Mouse (Mus musculus) gastrocnemius, adult 2 months (tissue): ENCODE data around the gene Celsr2. TPM values are rescaled to one million over a fixed set of nuclear protein-coding genes. Genes with fewer than 3 reads are reported as not detected.
A peak's percentile ranks its signal among the peaks of the same experiment; 100 is the strongest.

Source experiments
- DNase-seq: peaks from one replicate; pipeline ENCODE4 v3.0.0; 2022
- H3K27ac ChIP-seq: fragments of 200-600 bp; 2 replicates; pipeline ENCODE4 v1.8.1; 2022; ENCODE audit warnings: mild to moderate bottlenecking
- H3K4me3 ChIP-seq: fragments of 200-600 bp; 2 replicates; pipeline ENCODE4 v1.8.1; 2022; ENCODE audit warnings: mild to moderate bottlenecking, moderate library complexity
- CTCF ChIP-seq: fragments of 200-600 bp; IDR thresholded peaks from 2 replicates; pipeline ENCODE4 v1.8.1; 2022; ENCODE audit warnings: antibody characterized with exemption, mild to moderate bottlenecking, moderate library complexity
- intact Hi-C: fragments of 180-260 bp; cut with DNase I; formaldehyde crosslinking; loops from one replicate; pipeline ENCODE4 v1.15.1; 2025
- total RNA-seq, 2 experiments: library from RNA; stranded (reverse); gene quantifications; 2 replicates each; pipeline ENCODE4 v1.2.3; 2021

The Celsr2 gene
- total RNA-seq, 2 experiments from 2014 or later, result 6.4 to 8.8 TPM

GRCm38 (mm10) chr3:108364270-108364995, 50.9 kb downstream of the Celsr2 start, which contains the start of gene Mybphl:
Gene Mybphl (plus strand): TSS chr3:108364911.
- Histone ChIP-seq H3K4me3 (no peak within 1 kb of the TSS), H3K27ac (peak within 1 kb of the TSS; percentile 28; the same call in 1 of the 2 replicates)
- TF ChIP-seq CTCF, result no peak
- peak; percentile 22 for DNase-seq
- intact Hi-C loops, result no loop called here

GRCm38 (mm10) chr3:108363626-108364025, 51.7 kb downstream of the Celsr2 start:
- Histone ChIP-seq H3K27ac (no peak overlapping the region; the same call in 1 of the 2 replicates), H3K4me3 (no peak overlapping the region)
- intact Hi-C loops, result no loop called here
- peak; percentile 59 for DNase-seq
- TF ChIP-seq CTCF, result no peak

DNA sequence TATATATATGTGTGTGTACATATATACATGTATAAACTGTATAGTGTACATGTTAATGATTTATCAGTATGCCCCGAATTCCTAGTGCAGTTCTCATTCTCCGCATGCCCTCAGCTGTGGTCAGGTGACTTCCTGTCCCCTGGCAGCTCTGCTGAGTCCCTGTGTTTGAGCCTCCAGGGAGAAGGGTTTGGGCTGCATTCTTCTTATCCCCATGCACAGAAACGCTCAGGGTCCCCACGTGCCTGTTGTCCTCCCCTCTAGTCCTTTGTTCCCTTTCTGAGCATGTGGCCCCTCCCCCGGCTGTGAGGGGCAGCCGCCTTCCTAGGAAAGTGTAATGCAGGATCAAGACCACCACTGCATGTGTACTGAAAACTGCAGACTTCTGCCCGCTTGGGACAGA, 54.5 kb downstream of the Celsr2 start:
- no peak for TF ChIP-seq CTCF

GRCm38 (mm10) chr3:108358445-108358844, 56.9 kb downstream of the Celsr2 start:
- TF ChIP-seq CTCF, result no peak
- intact Hi-C loops, result no loop called here
- DNase-seq, result no peak
- Histone ChIP-seq H3K4me3 (no peak overlapping the region), H3K27ac (no peak overlapping the region)

More for the DNA sequence above, 54.5 kb downstream of the Celsr2 start:
- no peak overlapping the region for H3K27ac ChIP-seq
- DNase-seq, result no peak
- no peak overlapping the region for H3K4me3 ChIP-seq
- intact Hi-C loops, result no loop called here

- DNase-seq, result no peak
- H3K4me3 ChIP-seq, result no peak overlapping the region
- H3K27ac ChIP-seq, result no peak overlapping the region
- TF ChIP-seq CTCF, result no peak
- intact Hi-C loops, result no loop called here
Observed at GRCm38 (mm10) chr3:108357051-108357450, 58.3 kb downstream of the Celsr2 start.

DNA sequence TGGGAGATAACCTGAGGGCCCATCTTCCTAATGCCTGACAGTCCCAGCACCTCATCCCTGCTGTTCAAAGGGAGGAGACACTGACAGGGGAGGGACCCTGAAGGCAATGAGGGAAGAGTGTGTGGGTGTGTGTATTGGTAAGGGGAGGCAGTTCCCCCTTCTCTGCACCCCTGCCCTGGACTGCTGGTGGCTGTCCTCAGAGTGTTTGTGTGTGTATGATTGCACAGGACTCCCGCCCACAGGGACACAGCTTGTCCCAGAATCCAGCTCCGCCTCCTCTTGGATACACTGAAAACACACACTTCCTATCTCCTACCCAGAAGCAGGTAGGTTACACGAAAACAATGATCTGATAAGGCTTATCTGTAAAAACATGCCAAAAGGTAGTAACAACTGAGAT, 60.1 kb downstream of the Celsr2 start:
- H3K4me3 ChIP-seq, result no peak overlapping the region
- no peak for DNase-seq
- intact Hi-C loops, result no loop called here
- no peak overlapping the region for H3K27ac ChIP-seq
- no peak for TF ChIP-seq CTCF

- Histone ChIP-seq H3K27ac (no peak overlapping the region), H3K4me3 (no peak overlapping the region)
- no peak for DNase-seq
- TF ChIP-seq CTCF, result no peak
- intact Hi-C loops, result no loop called here
Observed at GRCm38 (mm10) chr3:108348376-108348775, 67.0 kb downstream of the Celsr2 start.

DNA sequence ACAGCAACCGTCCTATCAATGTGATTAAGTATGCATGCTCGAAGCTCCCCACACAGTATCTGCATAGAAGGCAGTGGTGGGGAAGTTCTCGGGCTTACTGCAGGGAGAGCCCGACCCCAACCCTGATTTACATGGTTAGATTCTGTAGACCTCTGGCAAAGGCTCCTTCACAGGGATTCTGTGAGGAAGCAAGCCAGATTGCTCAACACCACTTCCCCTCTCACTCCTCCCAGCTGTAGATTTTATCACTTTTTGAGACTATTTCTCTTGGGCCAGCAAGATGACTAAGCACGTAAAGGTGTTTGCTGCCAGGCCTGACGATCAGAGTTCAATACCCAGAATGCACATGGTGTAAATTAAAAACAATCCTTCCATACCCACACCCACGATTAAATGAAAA, 69.5 kb downstream of the Celsr2 start:
- Histone ChIP-seq H3K4me3 (no peak overlapping the region), H3K27ac (no peak overlapping the region)
- no peak for TF ChIP-seq CTCF
- DNase-seq, result no peak
- intact Hi-C loops, result no loop called here

DNA sequence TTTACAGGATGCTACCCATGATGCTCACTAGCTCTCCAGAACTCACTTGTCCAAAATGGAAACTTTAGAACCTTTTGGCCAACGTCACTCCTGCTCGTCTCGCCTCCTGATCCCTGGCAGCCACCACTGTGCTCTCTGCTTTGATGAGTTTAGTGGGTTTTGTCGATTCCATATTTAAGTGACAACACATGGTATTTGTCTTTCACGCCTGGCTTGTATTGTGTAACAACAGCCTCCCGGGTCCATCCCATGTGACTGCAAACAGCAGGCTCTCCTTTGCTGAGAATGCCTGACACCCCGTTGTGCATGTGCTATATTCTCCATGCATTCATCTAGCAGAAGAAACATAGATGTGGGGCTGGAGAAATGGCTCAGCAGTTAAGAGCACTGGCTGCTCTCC, 73.2 kb downstream of the Celsr2 start:
- no peak for DNase-seq
- no peak for TF ChIP-seq CTCF
- Histone ChIP-seq H3K4me3 (no peak overlapping the region), H3K27ac (no peak overlapping the region)
- intact Hi-C loops, result no loop called here

- no peak for TF ChIP-seq CTCF
- no peak for DNase-seq
- intact Hi-C loops, result no loop called here
- Histone ChIP-seq H3K4me3 (no peak overlapping the region), H3K27ac (no peak overlapping the region)
Observed at GRCm38 (mm10) chr3:108341040-108341439, 74.3 kb downstream of the Celsr2 start.

Other genes starting within 250 kb of the Celsr2 start
- gene Amigo1, start 229.2 kb downstream of the Celsr2 start, total RNA-seq, result 10 to 100 TPM; 21.6 to 28.3 TPM
- gene Cyb561d1, start 214.3 kb downstream of the Celsr2 start, total RNA-seq, result 1 to 10 TPM; 2.8 to 3.8 TPM
- 1 to 10 TPM; 6.4 to 8.6 TPM for gene Atxn7l2, start 204.6 kb downstream of the Celsr2 start, total RNA-seq
- 100 to 1,000 TPM; 321 to 322 TPM for gene Sypl2, start 188.9 kb downstream of the Celsr2 start, total RNA-seq
- gene Psma5, start 158.6 kb downstream of the Celsr2 start, total RNA-seq, result 10 to 100 TPM; 51.8 to 55.7 TPM
- gene Sort1, start 131.5 kb downstream of the Celsr2 start, total RNA-seq, result 10 to 100 TPM; 28.4 to 56.4 TPM
- gene Mybphl, start 50.6 kb downstream of the Celsr2 start, total RNA-seq, result not detected
- not detected for gene Psrc1, start 31.7 kb downstream of the Celsr2 start, total RNA-seq
- 100 to 1,000 TPM; 116 to 135 TPM for gene Sars, start 29.7 kb upstream of the Celsr2 start, total RNA-seq
- gene 1700013F07Rik, start 118.6 kb upstream of the Celsr2 start, total RNA-seq, result not detected
- not detected for gene 5330417C22Rik, start 121.0 kb upstream of the Celsr2 start, total RNA-seq
- gene Tmem167b, start 146.9 kb upstream of the Celsr2 start, total RNA-seq, result 10 to 100 TPM; 12.1 to 16.1 TPM
- gene Taf13, start 156.1 kb upstream of the Celsr2 start, total RNA-seq, result 10 to 100 TPM; 19.7 to 20.0 TPM
- gene Wdr47, start 175.7 kb upstream of the Celsr2 start, total RNA-seq, result 1 to 10 TPM; 4.9 to 6.3 TPM
- gene Clcc1, start 238.4 kb upstream of the Celsr2 start, total RNA-seq, result 10 to 100 TPM; 34.6 to 37.2 TPM